Mouse (Mus musculus): ENCODE data around the gene Tmem259.

GRCm38 (mm10) chr10:79934272-79934721, 49.8 kb downstream of the Tmem259 start:
- TF ChIP-seq GATA1 (IDR thresholded peaks at IDR 0.05; ENCODE audit: low read length) (no peak), TAL1 (IDR thresholded peaks at IDR 0.05; ENCODE audit: low read length) (no peak)
